Mouse (Mus musculus) C2C12 (cell line): ENCODE results near the gene Sorl1.

Source experiments
- CEBPB ChIP-seq: IDR thresholded peaks from one replicate; pipeline ENCODE4 v1.6.1; 2011; ENCODE audit warnings: low read depth, mild to moderate bottlenecking, control low read depth, moderate library complexity
- CTCF ChIP-seq: IDR thresholded peaks from one replicate; pipeline ENCODE4 v1.5.1; 2011; ENCODE audit not compliant: control insufficient read depth, insufficient read depth, insufficient read length
- MAX ChIP-seq: IDR thresholded peaks from one replicate; pipeline ENCODE4 v1.6.1; 2011; ENCODE audit warnings: mild to moderate bottlenecking, control low read depth

- TF ChIP-seq CEBPB (no peak), CTCF (no peak), MAX (no peak)
Observed at GRCm38 (mm10) chr9:42056591-42056990, 67.5 kb downstream of the Sorl1 start.
